Comparison of ENCODE assay signal across 14 mouse cellular contexts in the genomic region with DNA sequence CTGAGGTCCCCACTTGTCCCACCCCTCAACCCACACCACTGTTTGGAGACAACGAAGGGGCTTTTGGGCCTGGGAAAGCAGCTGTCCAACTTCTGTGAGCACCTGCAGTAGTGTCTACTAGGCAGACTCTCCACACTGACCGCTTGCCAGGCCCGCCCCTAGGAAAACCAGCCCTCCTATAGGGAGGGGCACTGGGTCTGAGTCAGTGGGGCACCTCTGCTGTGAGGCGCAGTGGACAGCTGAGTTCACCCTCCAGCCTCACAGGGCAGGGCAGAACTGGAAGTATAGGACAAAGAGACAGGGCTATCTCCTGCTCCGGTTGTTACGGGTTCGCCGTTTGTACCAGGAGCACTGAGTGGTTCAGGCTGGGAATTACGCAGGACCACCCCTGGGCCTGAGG. TPM values are rescaled to one million over a fixed set of nuclear protein-coding genes. Genes with fewer than 3 reads are reported as not detected.
DNase-seq lines count a peak whose midpoint lies in the region; ATAC-seq lines count a peak whose summit lies in the region.
"Had no signal": no experiment of that assay in that cellular context is flagged by ENCODE, and none has a peak within 500 bp of the region (broad histone marks: within the 10 kb centered on the region; RNA-seq: fewer than 3 reads in every experiment).

Gene Msln (minus strand): TSS at position 138 of the 400 bp plus-strand sequence.

- no peak for DNase-seq in lung, postnatal 10 days
- no peak for DNase-seq in gonadal fat pad, adult 2 months (ENCODE audit: low read depth)
- DNase-seq in heart, postnatal 25 days (ENCODE audit: low spot score): no peak
- no peak for DNase-seq in hindbrain, embryonic 14.5 days (ENCODE audit: low spot score)
- DNase-seq: gastrocnemius, postnatal 25 days; kidney, adult 11 months; lung, embryonic 14.5 days; thymus, adult 18-20 months had no signal

- H3K27ac ChIP-seq in lung, embryonic 16.5 days (ENCODE audit: low read length): peak within 1 kb of the TSS; percentile 59
- no peak within 1 kb of the TSS for H3K27ac ChIP-seq in stomach, embryonic 15.5 days
- no peak within 1 kb of the TSS for H3K27ac ChIP-seq in kidney, embryonic 15.5 days
- no peak within 1 kb of the TSS for H3K27ac ChIP-seq in hindbrain, embryonic 14.5 days
- H3K27ac ChIP-seq: midbrain, embryonic 15.5 days had no signal

- H3K36me3 ChIP-seq in lung, embryonic 16.5 days (ENCODE audit: control insufficient read depth, insufficient read depth, low read length): no peaks in the 10 kb centered on the region
- H3K36me3 ChIP-seq in stomach, embryonic 15.5 days: no peaks in the 10 kb centered on the region
- no peaks in the 10 kb centered on the region for H3K36me3 ChIP-seq in kidney, embryonic 15.5 days
- H3K36me3 ChIP-seq in hindbrain, embryonic 14.5 days (replicated peaks; ENCODE audit: control insufficient read depth, insufficient read depth): no peaks in the 10 kb centered on the region
- H3K36me3 ChIP-seq: midbrain, embryonic 15.5 days had no signal

- intact Hi-C loops in heart, postnatal 25 days (cut with DNase I): no loop called here

- 74% methylated on average over 9 of the region's 9 CpGs for WGBS in lung, embryonic 16.5 days
- WGBS in stomach, embryonic 15.5 days: 70% methylated on average over 9 of the region's 9 CpGs
- WGBS in kidney, embryonic 15.5 days: 85% methylated on average over 9 of the region's 9 CpGs
- WGBS in hindbrain, embryonic 14.5 days: 84% methylated on average over 9 of the region's 9 CpGs

- H3K4me2 ChIP-seq in lung, embryonic 16.5 days (ENCODE audit: low read depth, low read length): no peak within 1 kb of the TSS
- H3K4me2 ChIP-seq in stomach, embryonic 15.5 days: peak within 1 kb of the TSS; percentile 19; the same call in 1 of the 2 replicates
- no peak within 1 kb of the TSS for H3K4me2 ChIP-seq in kidney, embryonic 15.5 days
- no peak within 1 kb of the TSS for H3K4me2 ChIP-seq in hindbrain, embryonic 14.5 days (replicated peaks)
- H3K4me2 ChIP-seq: lung, embryonic 14.5 days; midbrain, embryonic 15.5 days had no signal

- no peaks in the 10 kb centered on the region for H3K27me3 ChIP-seq in lung, embryonic 16.5 days (ENCODE audit: control insufficient read depth, insufficient read depth, low read depth, low read length)
- H3K27me3 ChIP-seq in stomach, embryonic 15.5 days (replicated peaks): no peaks in the 10 kb centered on the region
- H3K27me3 ChIP-seq in kidney, embryonic 15.5 days: no peaks in the 10 kb centered on the region
- no peaks in the 10 kb centered on the region for H3K27me3 ChIP-seq in hindbrain, embryonic 14.5 days (ENCODE audit: control insufficient read depth, insufficient read depth, low read length)
- H3K27me3 ChIP-seq: midbrain, embryonic 15.5 days had no signal

- H3K4me3 ChIP-seq in lung, embryonic 16.5 days (ENCODE audit: low read length): no peak within 1 kb of the TSS
- no peak within 1 kb of the TSS; the same call in 1 of the 2 replicates for H3K4me3 ChIP-seq in stomach, embryonic 15.5 days (replicated peaks)
- H3K4me3 ChIP-seq in kidney, embryonic 15.5 days (replicated peaks): no peak within 1 kb of the TSS
- no peak within 1 kb of the TSS for H3K4me3 ChIP-seq in hindbrain, embryonic 14.5 days (replicated peaks; ENCODE audit: low read length)
- H3K4me3 ChIP-seq: midbrain, embryonic 15.5 days had no signal

- H3K9me3 ChIP-seq in lung, embryonic 16.5 days (ENCODE audit: control insufficient read depth, low read length): no peaks in the 10 kb centered on the region
- no peaks in the 10 kb centered on the region for H3K9me3 ChIP-seq in stomach, embryonic 15.5 days
- no peaks in the 10 kb centered on the region for H3K9me3 ChIP-seq in kidney, embryonic 15.5 days (replicated peaks)
- H3K9me3 ChIP-seq in hindbrain, embryonic 14.5 days (ENCODE audit: control insufficient read depth, low read length): no peaks in the 10 kb centered on the region
- H3K9me3 ChIP-seq: midbrain, embryonic 15.5 days had no signal

- H3K4me1 ChIP-seq in lung, embryonic 16.5 days (replicated peaks; ENCODE audit: control insufficient read depth, insufficient read depth, low read length): peaks cover 13% of the 10 kb centered on the region
- H3K4me1 ChIP-seq in stomach, embryonic 15.5 days: peaks cover 11% of the 10 kb centered on the region
- H3K4me1 ChIP-seq in kidney, embryonic 15.5 days: peaks cover 25% of the 10 kb centered on the region
- 0 out of 2 replicates have a peak, but pooled peaks cover 4% of the 10 kb centered on the region for H3K4me1 ChIP-seq in hindbrain, embryonic 14.5 days (replicated peaks; ENCODE audit: control insufficient read depth, insufficient read depth, low read length)
- H3K4me1 ChIP-seq: midbrain, embryonic 15.5 days had no signal

- no peak within 1 kb of the TSS for H3K9ac ChIP-seq in lung, embryonic 16.5 days (ENCODE audit: low read length)
- H3K9ac ChIP-seq in stomach, embryonic 15.5 days: no peak within 1 kb of the TSS
- H3K9ac ChIP-seq in kidney, embryonic 15.5 days: no peak within 1 kb of the TSS
- no peak within 1 kb of the TSS for H3K9ac ChIP-seq in hindbrain, embryonic 14.5 days
- H3K9ac ChIP-seq: lung, embryonic 14.5 days; midbrain, embryonic 15.5 days had no signal

- no peak for ATAC-seq in lung, embryonic 16.5 days (ENCODE audit: low read depth)
- peak; percentile 25; the same call in 1 of the 2 replicates for ATAC-seq in stomach, embryonic 15.5 days (ENCODE audit: insufficient read depth, low FRiP score, low read depth)
- ATAC-seq in kidney, embryonic 15.5 days (replicated peaks; ENCODE audit: low FRiP score): no peak; the same call in 1 of the 2 replicates
- no peak for ATAC-seq in hindbrain, embryonic 14.5 days (ENCODE audit: low FRiP score)
- ATAC-seq: midbrain, embryonic 15.5 days had no signal

RNA-seq across cellular contexts. Expression of gene Msln, which starts in this region (rescaled TPM):
- polyA plus RNA-seq in lung, embryonic 16.5 days (2015; fragmentation: Nextera tagmentation; extraction: Ambion mirVana): 42.8 and 68.0 TPM in 2 replicates
- polyA plus RNA-seq in gonadal fat pad, adult 2 months (2012; rRNA removed): 17.7 and 34.7 TPM in 2 replicates
- total RNA-seq in heart, postnatal 25 days (2021): 10 to 100 TPM; 21.2 to 28.5 TPM
- 38.3 and 43.6 TPM in 2 replicates for polyA plus RNA-seq in stomach, embryonic 15.5 days (2015; fragmentation: Nextera tagmentation; extraction: Ambion mirVana)
- 5.6 and 6.3 TPM in 2 replicates for polyA plus RNA-seq in kidney, embryonic 15.5 days (2015; fragmentation: Nextera tagmentation; extraction: Ambion mirVana)
- not detected in 2 replicates for polyA plus RNA-seq in hindbrain, embryonic 14.5 days (2014; fragmentation: Nextera tagmentation; extraction: Ambion mirVana)
- total RNA-seq: MEL had no signal
- polyA plus RNA-seq: forebrain, embryonic 11.5 days had no signal
